Mouse (Mus musculus): Measurements from ENCODE around the gene Cdkal1. TPM values are rescaled to one million over a fixed set of nuclear protein-coding genes. Genes with fewer than 3 reads are reported as not detected.

The Cdkal1 gene
- polyA plus RNA-seq, 1 experiment from 2014 or later, result 21.1 TPM

GRCm38 (mm10) chr13:29353888-29354415, 501.5 kb downstream of the Cdkal1 start:
- H3K9me3 ChIP-seq (ENCODE audit: control insufficient read depth, low read length), result no peaks in the 10 kb centered on the region
- 0 out of 2 replicates have a peak overlapping the region, but pooled peaks have one; percentile 34 for H3K27ac ChIP-seq (ENCODE audit: low read depth, low read length)
- no peaks in the 10 kb centered on the region for H3K27me3 ChIP-seq (ENCODE audit: control insufficient read depth, insufficient read depth, low read length)
- H3K4me1 ChIP-seq (ENCODE audit: control insufficient read depth, insufficient read depth, low read length), result peaks cover 16% of the 10 kb centered on the region
- no peak overlapping the region for H3K9ac ChIP-seq (replicated peaks; ENCODE audit: low read depth, low read length)
- H3K4me2 ChIP-seq (ENCODE audit: low read depth, low read length), result no peak overlapping the region
- 63% methylated on average over 5 of the region's 5 CpGs for WGBS
- ATAC-seq (ENCODE audit: low read depth), result peak; percentile 52; the same call in 1 of the 2 replicates
- H3K4me3 ChIP-seq (ENCODE audit: low read depth, low read length), result no peak overlapping the region
- no peaks in the 10 kb centered on the region for H3K36me3 ChIP-seq (ENCODE audit: control insufficient read depth, insufficient read depth, low read length)

GRCm38 (mm10) chr13:29351023-29351684, 504.3 kb downstream of the Cdkal1 start:
- Histone ChIP-seq H3K4me1 (ENCODE audit: control insufficient read depth, insufficient read depth, low read length) (peaks cover 11% of the 10 kb centered on the region; the same call in 1 of the 2 replicates), H3K9me3 (ENCODE audit: control insufficient read depth, low read length) (no peaks in the 10 kb centered on the region), H3K36me3 (ENCODE audit: control insufficient read depth, insufficient read depth, low read length) (no peaks in the 10 kb centered on the region), H3K4me2 (ENCODE audit: low read depth, low read length) (no peak overlapping the region), H3K27ac (ENCODE audit: low read depth, low read length) (no peak overlapping the region), H3K27me3 (ENCODE audit: control insufficient read depth, insufficient read depth, low read length) (no peaks in the 10 kb centered on the region), H3K9ac (replicated peaks; ENCODE audit: low read depth, low read length) (no peak overlapping the region), H3K4me3 (ENCODE audit: low read depth, low read length) (no peak overlapping the region)
- no peak for ATAC-seq (ENCODE audit: low read depth)
- WGBS, result 82% methylated on average over 9 of the region's 9 CpGs

- 62% methylated on average over 4 of the region's 4 CpGs for WGBS
- ATAC-seq (ENCODE audit: low read depth), result no peak
These were observed 505.5 kb downstream of the Cdkal1 start for GRCm38 (mm10) chr13:29350004-29350403.

GRCm38 (mm10) chr13:29349386-29349961, 506.0 kb downstream of the Cdkal1 start:
- no peak overlapping the region for H3K4me3 ChIP-seq (ENCODE audit: low read depth, low read length)
- 47% methylated on average over 7 of the region's 7 CpGs for WGBS
- peak overlapping the region; percentile 28; the same call in 1 of the 2 replicates for H3K27ac ChIP-seq (ENCODE audit: low read depth, low read length)
- no peak overlapping the region for H3K9ac ChIP-seq (replicated peaks; ENCODE audit: low read depth, low read length)
- H3K9me3 ChIP-seq (ENCODE audit: control insufficient read depth, low read length), result no peaks in the 10 kb centered on the region
- ATAC-seq (ENCODE audit: low read depth), result 0 out of 2 replicates have a peak, but pooled peaks have one; percentile 38
- no peaks in the 10 kb centered on the region for H3K4me1 ChIP-seq (ENCODE audit: control insufficient read depth, insufficient read depth, low read length)
- no peaks in the 10 kb centered on the region for H3K27me3 ChIP-seq (ENCODE audit: control insufficient read depth, insufficient read depth, low read length)
- no peaks in the 10 kb centered on the region for H3K36me3 ChIP-seq (ENCODE audit: control insufficient read depth, insufficient read depth, low read length)
- H3K4me2 ChIP-seq (ENCODE audit: low read depth, low read length), result no peak overlapping the region

More at GRCm38 (mm10) chr13:29350004-29350403, 505.5 kb downstream of the Cdkal1 start:
- Histone ChIP-seq H3K27me3 (ENCODE audit: control insufficient read depth, insufficient read depth, low read length) (no peaks in the 10 kb centered on the region), H3K9me3 (ENCODE audit: control insufficient read depth, low read length) (no peaks in the 10 kb centered on the region), H3K36me3 (ENCODE audit: control insufficient read depth, insufficient read depth, low read length) (no peaks in the 10 kb centered on the region), H3K4me1 (ENCODE audit: control insufficient read depth, insufficient read depth, low read length) (peaks cover under 1% of the 10 kb centered on the region; the same call in 1 of the 2 replicates), H3K4me2 (ENCODE audit: low read depth, low read length) (no peak overlapping the region), H3K27ac (ENCODE audit: low read depth, low read length) (no peak overlapping the region), H3K4me3 (ENCODE audit: low read depth, low read length) (no peak overlapping the region), H3K9ac (replicated peaks; ENCODE audit: low read depth, low read length) (no peak overlapping the region)

- Histone ChIP-seq H3K4me3 (ENCODE audit: low read depth, low read length) (no peak overlapping the region), H3K4me1 (ENCODE audit: control insufficient read depth, insufficient read depth, low read length) (no peaks in the 10 kb centered on the region), H3K9me3 (ENCODE audit: control insufficient read depth, low read length) (no peaks in the 10 kb centered on the region), H3K27ac (ENCODE audit: low read depth, low read length) (no peak overlapping the region), H3K4me2 (ENCODE audit: low read depth, low read length) (no peak overlapping the region), H3K9ac (replicated peaks; ENCODE audit: low read depth, low read length) (no peak overlapping the region), H3K36me3 (ENCODE audit: control insufficient read depth, insufficient read depth, low read length) (no peaks in the 10 kb centered on the region), H3K27me3 (ENCODE audit: control insufficient read depth, insufficient read depth, low read length) (no peaks in the 10 kb centered on the region)
- WGBS, result 97% methylated on average over 3 of the region's 3 CpGs
- ATAC-seq (ENCODE audit: low read depth), result no peak
These were observed 507.1 kb downstream of the Cdkal1 start for GRCm38 (mm10) chr13:29348331-29348730.

- WGBS, result 75% methylated on average over 6 of the region's 6 CpGs
- H3K27ac ChIP-seq (ENCODE audit: low read depth, low read length), result no peak overlapping the region
- no peaks in the 10 kb centered on the region for H3K36me3 ChIP-seq (ENCODE audit: control insufficient read depth, insufficient read depth, low read length)
- no peak overlapping the region for H3K4me3 ChIP-seq (ENCODE audit: low read depth, low read length)
- H3K4me2 ChIP-seq (ENCODE audit: low read depth, low read length), result no peak overlapping the region
- H3K9ac ChIP-seq (replicated peaks; ENCODE audit: low read depth, low read length), result no peak overlapping the region
- no peaks in the 10 kb centered on the region for H3K9me3 ChIP-seq (ENCODE audit: control insufficient read depth, low read length)
- H3K27me3 ChIP-seq (ENCODE audit: control insufficient read depth, insufficient read depth, low read length), result no peaks in the 10 kb centered on the region
- H3K4me1 ChIP-seq (ENCODE audit: control insufficient read depth, insufficient read depth, low read length), result no peaks in the 10 kb centered on the region
- ATAC-seq (ENCODE audit: low read depth), result no peak
These were observed 522.6 kb downstream of the Cdkal1 start for GRCm38 (mm10) chr13:29332640-29333412.

GRCm38 (mm10) chr13:29325946-29326345, 529.5 kb downstream of the Cdkal1 start:
- H3K4me1 ChIP-seq (ENCODE audit: control insufficient read depth, insufficient read depth, low read length), result no peaks in the 10 kb centered on the region
- no peaks in the 10 kb centered on the region for H3K36me3 ChIP-seq (ENCODE audit: control insufficient read depth, insufficient read depth, low read length)
- no peak overlapping the region for H3K9ac ChIP-seq (replicated peaks; ENCODE audit: low read depth, low read length)
- H3K4me2 ChIP-seq (ENCODE audit: low read depth, low read length), result no peak overlapping the region
- H3K9me3 ChIP-seq (ENCODE audit: control insufficient read depth, low read length), result no peaks in the 10 kb centered on the region
- WGBS, result 85% methylated on average over 4 of the region's 4 CpGs
- no peaks in the 10 kb centered on the region for H3K27me3 ChIP-seq (ENCODE audit: control insufficient read depth, insufficient read depth, low read length)
- H3K4me3 ChIP-seq (ENCODE audit: low read depth, low read length), result no peak overlapping the region
- no peak for ATAC-seq (ENCODE audit: low read depth)
- no peak overlapping the region for H3K27ac ChIP-seq (ENCODE audit: low read depth, low read length)

GRCm38 (mm10) chr13:29320421-29320820, 535.1 kb downstream of the Cdkal1 start:
- Histone ChIP-seq H3K27me3 (ENCODE audit: control insufficient read depth, insufficient read depth, low read length) (no peaks in the 10 kb centered on the region), H3K27ac (ENCODE audit: low read depth, low read length) (no peak overlapping the region), H3K4me3 (ENCODE audit: low read depth, low read length) (no peak overlapping the region), H3K9ac (replicated peaks; ENCODE audit: low read depth, low read length) (no peak overlapping the region), H3K4me2 (ENCODE audit: low read depth, low read length) (no peak overlapping the region), H3K4me1 (ENCODE audit: control insufficient read depth, insufficient read depth, low read length) (no peaks in the 10 kb centered on the region), H3K36me3 (ENCODE audit: control insufficient read depth, insufficient read depth, low read length) (no peaks in the 10 kb centered on the region), H3K9me3 (ENCODE audit: control insufficient read depth, low read length) (no peaks in the 10 kb centered on the region)
- ATAC-seq (ENCODE audit: low read depth), result no peak
- WGBS, result 65% methylated on average over 2 of the region's 2 CpGs

Data from neural tube, embryonic 14.5 days (tissue).